Mouse (Mus musculus) forebrain, embryonic 11.5 days (tissue): ENCODE results near the gene Ccdc30. TPM values are rescaled to one million over a fixed set of nuclear protein-coding genes. Genes with fewer than 3 reads are reported as not detected.

Experiments used
- ATAC-seq: fragments of 200-750 bp; cut with Nextera tagmentation; replicated peaks from 2 replicates; pipeline ENCODE4 v1.8.0; 2017; ENCODE audit warnings: moderate TSS enrichment; ENCODE audit not compliant: low FRiP score
- DNase-seq: peaks from one replicate; pipeline ENCODE4 v3.0.0-alpha.2; 2017; ENCODE audit warnings: low spot score
- H3K27ac ChIP-seq: fragments of 300-500 bp; sonication (generic); 2 replicates; pipeline ENCODE4 v1.5.1; 2014; ENCODE audit warnings: low read depth, low read length
- H3K27me3 ChIP-seq: fragments of 300-500 bp; sonication (generic); 2 replicates; pipeline ENCODE4 v1.6.1; 2014; ENCODE audit warnings: mild to moderate bottlenecking, low read length, mixed read lengths; ENCODE audit not compliant: control insufficient read depth, insufficient read depth
- H3K36me3 ChIP-seq: fragments of 300-500 bp; sonication (generic); 2 replicates; pipeline ENCODE4 v1.6.1; 2014; ENCODE audit warnings: mild to moderate bottlenecking, low read length, moderate library complexity, mixed read lengths; ENCODE audit not compliant: control insufficient read depth, insufficient read depth
- H3K4me1 ChIP-seq: fragments of 300-500 bp; sonication (generic); replicated peaks from 2 replicates; pipeline ENCODE4 v1.6.1; 2014; ENCODE audit warnings: low read length, mixed read lengths; ENCODE audit not compliant: control insufficient read depth, insufficient read depth
- H3K4me2 ChIP-seq: fragments of 300-500 bp; sonication (generic); 2 replicates; pipeline ENCODE4 v1.6.1; 2014; ENCODE audit warnings: low read depth, mild to moderate bottlenecking, low read length, moderate library complexity, mixed read lengths; ENCODE audit not compliant: severe bottlenecking
- H3K4me3 ChIP-seq: fragments of 300-500 bp; sonication (generic); 2 replicates; pipeline ENCODE4 v1.5.1; 2014; ENCODE audit warnings: low read depth, low read length
- H3K9ac ChIP-seq: fragments of 300-500 bp; sonication (generic); 2 replicates; pipeline ENCODE4 v1.6.1; 2014; ENCODE audit warnings: low read length
- H3K9me3 ChIP-seq: fragments of 300-500 bp; sonication (generic); 2 replicates; pipeline ENCODE4 v1.6.1; 2016; ENCODE audit warnings: low read length, mixed read lengths; ENCODE audit not compliant: control insufficient read depth
- WGBS: fragments of 180-500 bp; shearing (Covaris S2); extraction: QIAGEN DNeasy Blood & Tissue Kit; methylation state at CpG from one replicate; pipeline ENCODE4 v1.1.7; 2014; 5-methylcytosine and 5-hydroxymethylcytosine counted together
- polyA plus RNA-seq: library from polyadenylated mRNA; unstranded; fragments of >200 nt; fragmentation: Nextera tagmentation; extraction: Ambion mirVana; gene quantifications from 2 replicates; pipeline ENCODE4 v1.2.1, GENCODE M21; 2014

Ccdc30 gene
- polyA plus RNA-seq, 1 experiment from 2014 or later, result 10.2 TPM

- Histone ChIP-seq H3K27me3 (no peaks in the 10 kb centered on the region), H3K4me2 (no peak overlapping the region), H3K9ac (no peak overlapping the region), H3K27ac (no peak overlapping the region), H3K4me1 (no peaks in the 10 kb centered on the region), H3K36me3 (peaks cover 19% of the 10 kb centered on the region), H3K4me3 (no peak overlapping the region), H3K9me3 (no peaks in the 10 kb centered on the region)
- DNase-seq (peak; percentile 29), ATAC-seq (no peak)
- WGBS, result 84% methylated on average over 1 of the region's 1 CpGs
Measured at GRCm38 (mm10) chr4:119274627-119275026, 140.7 kb downstream of the Ccdc30 start.

Other genes starting within 250 kb of the Ccdc30 start
- gene Zfp691, start 241.3 kb downstream of the Ccdc30 start, polyA plus RNA-seq, result 10.5 and 11.1 TPM in 2 replicates
- gene Ermap, start 225.5 kb downstream of the Ccdc30 start, polyA plus RNA-seq, result 11.1 and 11.4 TPM in 2 replicates
- gene Svbp, start 220.2 kb downstream of the Ccdc30 start, polyA plus RNA-seq, result 146 and 150 TPM in 2 replicates
- not detected in 2 replicates for gene Tmem269, start 197.3 kb downstream of the Ccdc30 start, polyA plus RNA-seq
- 37.3 and 37.8 TPM in 2 replicates for gene AU022252, start 182.8 kb downstream of the Ccdc30 start, polyA plus RNA-seq
- gene P3h1, start 182.6 kb downstream of the Ccdc30 start, polyA plus RNA-seq, result 16.8 and 17.8 TPM in 2 replicates
- 0.21 and 0.31 TPM in 2 replicates for gene Cldn19, start 160.1 kb downstream of the Ccdc30 start, polyA plus RNA-seq
- gene Ybx1, start 120.9 kb downstream of the Ccdc30 start, polyA plus RNA-seq, result 1,312 and 1,467 TPM in 2 replicates
- 119 and 133 TPM in 2 replicates for gene Ppih, start 95.0 kb downstream of the Ccdc30 start, polyA plus RNA-seq
- 19.5 and 19.9 TPM in 2 replicates for gene Ppcs, start 6.9 kb upstream of the Ccdc30 start, polyA plus RNA-seq
- gene Zmynd12, start 7.3 kb upstream of the Ccdc30 start, polyA plus RNA-seq, result not detected in 2 replicates
- gene Rimkla, start 77.1 kb upstream of the Ccdc30 start, polyA plus RNA-seq, result 5.2 and 5.6 TPM in 2 replicates
- 27.9 and 30.9 TPM in 2 replicates for gene Foxj3, start 121.5 kb upstream of the Ccdc30 start, polyA plus RNA-seq
- gene Frg2f1, start 124.0 kb upstream of the Ccdc30 start, polyA plus RNA-seq, result 3.4 TPM in 2 replicates
- not detected in 2 replicates for gene Guca2a, start 222.2 kb upstream of the Ccdc30 start, polyA plus RNA-seq
- gene Guca2b, start 243.4 kb upstream of the Ccdc30 start, polyA plus RNA-seq, result not detected in 2 replicates